Mouse (Mus musculus) right cerebral cortex, adult 2 months (tissue): ENCODE measurements around the gene Serpina9.
A peak's percentile ranks its signal among the peaks of the same experiment; 100 is the strongest.
"Not testable (repeated sequence)": the region's sequence is repeated elsewhere in the genome, so short reads cannot be mapped to it uniquely, and the experiment has no call there.

Source experiments
- DNase-seq, 2 experiments: peaks; one replicate each; pipeline ENCODE4 v3.0.0; 2021 to 2022; ENCODE audit warnings: low spot score in 2 of 2

Serpina9 gene

DNA sequence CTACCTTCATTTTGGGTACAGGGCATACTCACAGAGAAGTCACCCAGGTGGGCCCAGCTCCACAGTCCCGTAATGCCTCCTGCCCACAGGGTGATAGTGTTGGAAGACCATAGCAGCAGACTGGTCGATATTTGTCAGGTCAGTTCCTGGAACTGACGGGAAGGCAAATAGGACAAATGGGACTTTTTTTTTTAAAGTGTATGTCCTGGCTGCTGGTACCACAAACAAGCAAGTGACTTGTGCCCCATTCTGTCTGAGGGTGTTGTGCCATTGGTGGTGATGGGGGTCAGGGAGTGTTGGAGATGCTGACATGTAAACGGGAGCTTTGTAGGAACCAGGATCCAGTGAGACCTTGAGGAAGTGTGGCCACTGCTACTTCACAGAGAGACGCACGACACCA lies 23.7 kb downstream of the Serpina9 start, which contains the start of gene Serpina11:
Serpina11 (minus strand) TSS at position 101 of the 400 bp plus-strand sequence.
- DNase-seq = no peak

- no peak for DNase-seq
Measured at GRCm38 (mm10) chr12:103989514-103989767, 24.1 kb downstream of the Serpina9 start.

- DNase-seq = no peak
Measured at GRCm38 (mm10) chr12:103988754-103989513, 24.6 kb downstream of the Serpina9 start.

DNA sequence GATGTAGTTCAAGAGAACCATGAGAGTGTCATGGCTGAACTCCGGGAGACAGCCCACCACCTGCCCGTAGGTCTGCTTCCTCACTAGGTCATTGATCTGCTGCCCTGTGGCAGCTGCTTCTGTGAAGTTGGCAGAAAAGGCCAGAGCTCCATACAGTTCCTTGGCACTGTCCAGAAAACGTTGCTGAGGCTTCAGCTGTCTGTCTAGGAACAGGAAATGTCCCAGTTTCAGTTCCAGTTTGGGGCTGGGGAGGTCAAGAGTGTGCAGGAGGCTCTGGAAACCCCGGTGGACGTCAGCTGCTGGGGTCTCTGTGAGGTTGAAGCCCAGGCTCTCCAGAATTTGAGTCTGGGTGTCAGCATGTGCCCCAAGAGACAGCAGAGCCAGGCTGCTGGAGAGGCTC lies 27.7 kb downstream of the Serpina9 start:
- no peak for DNase-seq

DNA sequence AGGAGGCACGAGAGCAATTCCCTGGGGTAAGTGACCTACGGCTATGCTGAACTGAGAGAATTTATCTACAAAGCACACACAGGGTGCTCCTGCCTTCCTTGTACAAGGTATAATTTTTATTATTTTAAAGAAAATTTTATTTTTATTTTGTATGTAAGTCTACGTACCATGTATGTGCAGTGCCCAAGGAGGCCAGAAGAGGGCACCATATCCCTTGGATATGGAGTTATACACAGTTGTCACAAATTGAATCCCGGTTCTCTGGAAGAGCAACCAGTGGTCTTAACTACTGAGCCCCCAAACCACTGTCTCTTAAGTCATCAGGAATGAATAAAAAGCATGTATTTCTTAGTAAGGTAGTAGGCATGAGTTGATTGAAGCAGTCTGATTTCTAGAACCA lies 28.6 kb downstream of the Serpina9 start:
- DNase-seq = peak; percentile 72 to 75

DNA sequence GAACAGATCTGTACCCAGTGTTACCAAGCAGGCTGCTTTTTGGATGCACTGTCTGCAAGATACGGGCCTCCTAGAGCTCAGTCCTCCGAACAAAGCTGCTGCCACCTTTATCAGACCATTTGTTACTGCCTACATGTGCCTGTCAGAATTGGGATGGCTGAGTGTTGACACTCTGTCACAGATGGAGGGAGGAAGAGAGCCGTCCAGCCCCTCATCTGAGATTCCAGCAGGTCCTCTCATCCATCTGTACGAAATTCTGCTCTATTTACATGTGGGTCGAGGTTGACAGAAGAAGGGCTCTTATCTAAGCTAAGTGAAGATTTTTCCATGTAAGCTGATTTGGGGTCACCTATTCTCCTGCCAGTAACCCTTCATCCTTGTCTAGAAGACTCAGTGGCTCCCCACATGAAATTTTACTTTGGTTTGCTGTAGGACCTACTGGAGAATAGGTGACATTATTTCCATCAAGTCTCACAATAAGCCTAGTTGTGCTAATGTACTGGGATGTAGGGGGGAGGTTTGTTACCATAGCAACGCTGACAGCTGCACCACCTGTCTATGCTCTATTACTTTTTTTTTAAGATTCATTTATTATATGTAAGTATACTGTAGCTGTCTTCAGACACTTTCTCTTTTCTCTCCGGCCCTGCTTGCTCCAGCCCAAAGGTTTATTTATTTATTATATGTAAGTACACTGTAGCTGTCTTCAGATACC lies 31.8 kb downstream of the Serpina9 start:
- no peak for DNase-seq

- DNase-seq = peak in 1 of 2 experiments; percentile 23
Measured at GRCm38 (mm10) chr12:103978294-103978693, 35.3 kb downstream of the Serpina9 start.

GRCm38 (mm10) chr12:103977846-103978245 lies 35.7 kb downstream of the Serpina9 start:
- no peak for DNase-seq

DNA sequence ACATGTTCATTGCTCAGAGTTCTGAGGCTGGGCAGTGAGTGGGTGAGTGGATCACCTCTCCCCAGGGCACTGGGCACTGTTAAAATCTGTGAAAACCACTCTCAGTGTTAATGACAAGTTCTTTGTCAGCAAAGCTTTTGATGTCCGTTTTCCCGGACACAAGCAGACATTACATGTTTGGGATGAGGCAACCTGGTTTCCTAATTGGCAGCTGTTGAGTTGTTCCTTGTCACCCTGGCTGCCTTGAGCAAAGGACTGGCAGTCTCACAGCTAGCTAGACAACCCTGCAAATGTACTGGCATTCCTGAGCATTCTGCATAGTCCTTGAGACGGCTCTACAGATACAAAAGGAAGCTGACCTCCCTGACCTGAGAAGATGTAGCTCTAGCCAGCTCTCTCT lies 36.5 kb downstream of the Serpina9 start:
- no peak for DNase-seq

DNA sequence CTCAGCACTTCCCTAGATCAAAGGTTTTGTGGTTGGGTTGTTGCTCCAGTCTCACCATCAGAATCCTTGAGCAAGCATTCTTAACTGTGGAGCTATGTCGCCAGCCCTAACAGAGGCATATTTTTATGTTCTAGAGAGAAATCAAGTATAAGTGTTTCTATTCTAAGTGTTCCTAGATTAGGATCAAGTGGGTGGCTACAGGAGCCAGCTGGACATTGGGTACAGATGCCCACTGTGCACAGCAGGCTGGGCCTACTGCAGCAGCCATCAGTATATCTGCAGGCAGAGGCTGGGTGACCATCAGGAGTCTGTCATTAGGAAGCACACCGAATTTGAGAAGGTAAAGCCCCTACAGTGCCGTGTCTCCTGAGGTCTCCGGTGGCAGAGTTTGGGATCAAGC lies 42.5 kb downstream of the Serpina9 start:
- peak in 1 of 2 experiments; percentile 28 for DNase-seq

GRCm38 (mm10) chr12:103969577-103970116 lies 43.9 kb downstream of the Serpina9 start:
- DNase-seq = no peak

GRCm38 (mm10) chr12:103966761-103967160 lies 46.8 kb downstream of the Serpina9 start:
- DNase-seq = no peak

DNA sequence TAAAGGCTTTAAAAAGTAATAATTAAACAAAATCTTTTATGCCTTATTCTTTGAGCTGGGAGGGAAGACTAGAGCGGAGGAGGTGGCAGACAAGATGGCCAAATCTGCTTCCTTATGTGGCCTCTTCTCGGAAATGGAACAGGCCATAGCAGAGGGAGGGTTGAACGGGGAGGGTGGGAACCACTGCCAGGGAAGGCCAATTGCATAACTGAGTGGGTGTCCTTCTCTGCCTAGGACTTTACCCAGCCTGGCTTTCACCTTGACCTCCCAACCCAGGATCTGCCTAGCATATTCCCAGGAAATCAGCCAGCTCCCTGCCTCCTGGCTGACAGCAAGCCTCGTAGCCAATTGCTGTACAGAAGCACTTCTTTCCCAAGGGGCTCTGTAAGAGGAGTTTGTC lies 50.3 kb downstream of the Serpina9 start:
- no peak for DNase-seq

DNA sequence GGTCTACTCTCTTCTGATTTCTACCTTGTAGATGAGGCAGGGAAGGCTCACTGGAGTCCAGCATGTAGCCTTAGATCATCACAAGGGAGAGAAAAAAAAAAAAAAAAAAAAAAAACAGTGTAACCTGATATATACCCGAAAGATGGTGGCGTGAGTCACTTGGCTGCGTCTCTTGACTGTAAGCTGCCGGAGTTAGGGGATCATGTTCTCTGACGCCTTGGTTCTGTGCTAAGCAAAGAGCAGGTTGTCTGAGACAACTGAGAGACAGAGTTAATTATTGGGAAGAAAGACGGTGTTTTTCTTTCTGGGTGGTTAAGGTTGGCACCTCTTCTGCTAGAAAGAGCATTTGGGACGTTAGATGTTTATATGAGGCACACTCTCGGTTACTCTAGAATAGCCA lies 50.7 kb downstream of the Serpina9 start:
- DNase-seq = no peak

- DNase-seq = no peak
Measured at GRCm38 (mm10) chr12:103962337-103962736, 51.2 kb downstream of the Serpina9 start.

DNA sequence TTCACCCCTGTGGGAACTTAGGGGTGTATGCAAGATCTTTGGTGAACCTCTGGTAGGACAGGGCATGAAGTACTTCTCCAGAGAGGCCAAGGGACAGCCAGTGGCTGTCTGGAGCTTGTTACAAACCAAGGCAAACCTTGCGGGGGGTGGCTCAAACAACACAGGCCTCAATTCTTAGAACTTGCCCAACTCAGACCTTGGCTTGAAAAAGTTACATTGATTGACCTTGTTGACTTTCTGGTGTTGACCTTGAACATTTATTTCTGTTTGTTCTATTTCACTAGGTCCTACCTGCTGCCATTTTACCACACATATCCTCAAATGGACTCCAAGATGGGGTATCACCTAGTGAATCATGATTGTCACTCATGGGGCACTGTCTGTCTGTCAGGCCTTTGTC lies 51.8 kb downstream of the Serpina9 start:
- no peak for DNase-seq

DNA sequence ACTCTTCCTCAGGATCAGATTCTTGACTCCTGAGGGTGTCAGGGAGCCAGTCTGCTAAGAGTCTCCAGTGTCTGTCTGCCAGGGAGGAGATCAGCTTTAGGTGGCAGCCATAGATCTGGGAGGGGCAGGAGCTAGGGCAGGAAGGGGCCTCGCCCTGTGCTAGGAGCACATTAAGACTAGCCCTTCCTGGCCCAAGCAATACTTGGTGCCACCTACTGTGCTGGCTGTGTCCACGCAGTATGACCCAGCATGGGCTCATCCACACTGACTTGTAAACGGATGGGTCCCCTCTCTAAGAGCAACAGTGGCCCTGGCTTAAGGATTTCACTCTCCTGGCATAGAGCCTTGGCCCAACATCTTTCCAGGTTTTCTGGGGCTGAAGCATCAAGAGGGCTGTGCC lies 54.8 kb downstream of the Serpina9 start, which contains the start of gene Serpina1e:
Serpina1e (minus strand) TSS at position 178 of the 400 bp plus-strand sequence.
- DNase-seq = no peak

DNA sequence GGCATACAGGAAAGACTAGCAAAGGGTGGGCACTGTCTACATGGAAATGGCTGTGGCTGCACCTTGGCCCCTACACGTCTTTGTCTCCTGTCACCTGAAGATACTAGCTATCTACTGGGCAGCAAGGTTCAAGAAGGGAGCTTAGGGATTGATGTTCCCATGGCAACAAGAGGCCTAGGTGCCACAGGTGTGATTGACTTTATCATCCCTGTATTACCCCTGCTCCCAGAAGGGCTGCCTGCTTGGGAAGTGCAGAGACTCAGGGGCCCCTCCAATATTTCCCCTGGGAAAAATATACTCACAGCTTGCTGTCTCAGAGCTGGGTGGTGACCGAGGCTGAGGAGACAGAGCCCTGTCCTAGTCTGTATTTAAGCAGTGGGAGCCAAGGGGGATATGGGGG lies 57.0 kb downstream of the Serpina9 start:
- DNase-seq = not testable (repeated sequence)

DNA sequence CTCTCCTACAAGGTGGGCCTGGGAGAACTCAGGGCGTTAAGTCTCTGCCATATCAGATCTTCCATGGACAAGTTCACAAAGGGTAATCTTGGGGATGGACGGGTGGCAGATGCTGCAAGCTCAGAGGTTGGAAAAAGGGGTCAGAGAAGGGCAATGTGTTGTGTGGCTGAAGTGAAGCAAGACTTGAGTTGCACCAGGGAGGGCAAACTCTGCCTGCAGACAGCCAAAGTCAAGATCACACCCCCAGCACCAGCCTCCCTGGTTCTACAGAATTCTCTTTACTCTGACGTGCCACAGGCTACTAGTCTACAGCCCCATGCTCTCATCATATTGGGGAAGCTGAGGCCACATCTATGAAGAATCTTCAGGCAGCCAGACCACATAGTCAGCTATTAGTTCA lies 60.6 kb downstream of the Serpina9 start:
- not testable (repeated sequence) for DNase-seq

- DNase-seq = no peak
Measured at GRCm38 (mm10) chr12:103946243-103946642, 67.3 kb downstream of the Serpina9 start.
